Mouse (Mus musculus): ENCODE results near the gene Pla2g15. TPM values are rescaled to one million over a fixed set of nuclear protein-coding genes. Genes with fewer than 3 reads are reported as not detected.

The Pla2g15 gene
- polyA plus RNA-seq, 1 experiment from 2014 or later: 7.8 TPM

GRCm38 (mm10) chr8:106169934-106170480 lies 19.8 kb downstream of the Pla2g15 start:
- no peak for ATAC-seq (replicated peaks; ENCODE audit: extremely low read depth, insufficient read depth, low FRiP score)
- Histone ChIP-seq H3K4me3 (ENCODE audit: low read length) (peak overlapping the region; percentile 94), H3K4me2 (ENCODE audit: low read depth, low read length) (peak overlapping the region; percentile 85), H3K9me3 (replicated peaks; ENCODE audit: control insufficient read depth, low read length) (no peaks in the 10 kb centered on the region), H3K9ac (ENCODE audit: low read length) (peak overlapping the region; percentile 89), H3K27me3 (ENCODE audit: control insufficient read depth, insufficient read depth, low read length) (no peaks in the 10 kb centered on the region), H3K27ac (ENCODE audit: low read length) (peak overlapping the region; percentile 74; the same call in 1 of the 2 replicates), H3K4me1 (ENCODE audit: control insufficient read depth, insufficient read depth, low read length) (peaks cover 16% of the 10 kb centered on the region), H3K36me3 (ENCODE audit: control insufficient read depth, insufficient read depth) (no peaks in the 10 kb centered on the region)
- WGBS: 25% methylated on average over 6 of the region's 6 CpGs

- Histone ChIP-seq H3K4me1 (ENCODE audit: control insufficient read depth, insufficient read depth, low read length) (peaks cover 7% of the 10 kb centered on the region), H3K9me3 (replicated peaks; ENCODE audit: control insufficient read depth, low read length) (no peaks in the 10 kb centered on the region), H3K27me3 (ENCODE audit: control insufficient read depth, insufficient read depth, low read length) (no peaks in the 10 kb centered on the region), H3K27ac (ENCODE audit: low read length) (no peak overlapping the region), H3K36me3 (ENCODE audit: control insufficient read depth, insufficient read depth) (no peaks in the 10 kb centered on the region), H3K4me2 (ENCODE audit: low read depth, low read length) (no peak overlapping the region), H3K9ac (ENCODE audit: low read length) (no peak overlapping the region), H3K4me3 (ENCODE audit: low read length) (no peak overlapping the region)
- ATAC-seq (replicated peaks; ENCODE audit: extremely low read depth, insufficient read depth, low FRiP score): no peak
- 73% methylated on average over 3 of the region's 3 CpGs for WGBS
Measured at GRCm38 (mm10) chr8:106173566-106173965, 23.4 kb downstream of the Pla2g15 start.

- H3K27me3 ChIP-seq (ENCODE audit: control insufficient read depth, insufficient read depth, low read length): no peaks in the 10 kb centered on the region
- no peak overlapping the region for H3K27ac ChIP-seq (ENCODE audit: low read length)
- 22% methylated on average over 1 of the region's 1 CpGs for WGBS
- no peak overlapping the region for H3K4me2 ChIP-seq (ENCODE audit: low read depth, low read length)
- no peak overlapping the region for H3K9ac ChIP-seq (ENCODE audit: low read length)
- no peak for ATAC-seq (replicated peaks; ENCODE audit: extremely low read depth, insufficient read depth, low FRiP score)
- peaks cover 2% of the 10 kb centered on the region; the same call in 1 of the 2 replicates for H3K4me1 ChIP-seq (ENCODE audit: control insufficient read depth, insufficient read depth, low read length)
- H3K36me3 ChIP-seq (ENCODE audit: control insufficient read depth, insufficient read depth): no peaks in the 10 kb centered on the region
- H3K4me3 ChIP-seq (ENCODE audit: low read length): no peak overlapping the region
- no peaks in the 10 kb centered on the region for H3K9me3 ChIP-seq (replicated peaks; ENCODE audit: control insufficient read depth, low read length)
Measured at GRCm38 (mm10) chr8:106176891-106177290, 26.7 kb downstream of the Pla2g15 start.

GRCm38 (mm10) chr8:106177594-106177993 lies 27.4 kb downstream of the Pla2g15 start:
- H3K9me3 ChIP-seq (replicated peaks; ENCODE audit: control insufficient read depth, low read length): no peaks in the 10 kb centered on the region
- no peak overlapping the region for H3K4me3 ChIP-seq (ENCODE audit: low read length)
- no peaks in the 10 kb centered on the region for H3K36me3 ChIP-seq (ENCODE audit: control insufficient read depth, insufficient read depth)
- no peaks in the 10 kb centered on the region for H3K27me3 ChIP-seq (ENCODE audit: control insufficient read depth, insufficient read depth, low read length)
- no peak overlapping the region for H3K9ac ChIP-seq (ENCODE audit: low read length)
- peaks cover 2% of the 10 kb centered on the region; the same call in 1 of the 2 replicates for H3K4me1 ChIP-seq (ENCODE audit: control insufficient read depth, insufficient read depth, low read length)
- no peak for ATAC-seq (replicated peaks; ENCODE audit: extremely low read depth, insufficient read depth, low FRiP score)
- no peak overlapping the region for H3K27ac ChIP-seq (ENCODE audit: low read length)
- H3K4me2 ChIP-seq (ENCODE audit: low read depth, low read length): no peak overlapping the region
- 61% methylated on average over 1 of the region's 1 CpGs for WGBS

GRCm38 (mm10) chr8:106178428-106178827 lies 28.2 kb downstream of the Pla2g15 start:
- no peak overlapping the region for H3K4me2 ChIP-seq (ENCODE audit: low read depth, low read length)
- ATAC-seq (replicated peaks; ENCODE audit: extremely low read depth, insufficient read depth, low FRiP score): no peak
- no peak overlapping the region for H3K4me3 ChIP-seq (ENCODE audit: low read length)
- H3K9ac ChIP-seq (ENCODE audit: low read length): no peak overlapping the region
- H3K27me3 ChIP-seq (ENCODE audit: control insufficient read depth, insufficient read depth, low read length): no peaks in the 10 kb centered on the region
- H3K27ac ChIP-seq (ENCODE audit: low read length): no peak overlapping the region
- no peaks in the 10 kb centered on the region for H3K36me3 ChIP-seq (ENCODE audit: control insufficient read depth, insufficient read depth)
- H3K4me1 ChIP-seq (ENCODE audit: control insufficient read depth, insufficient read depth, low read length): peaks cover 2% of the 10 kb centered on the region; the same call in 1 of the 2 replicates
- no peaks in the 10 kb centered on the region for H3K9me3 ChIP-seq (replicated peaks; ENCODE audit: control insufficient read depth, low read length)
- 61% methylated on average over 2 of the region's 2 CpGs for WGBS

GRCm38 (mm10) chr8:106185628-106186270 lies 35.5 kb downstream of the Pla2g15 start:
- peaks cover 10% of the 10 kb centered on the region; the same call in 1 of the 2 replicates for H3K36me3 ChIP-seq (ENCODE audit: control insufficient read depth, insufficient read depth)
- no peaks in the 10 kb centered on the region for H3K27me3 ChIP-seq (ENCODE audit: control insufficient read depth, insufficient read depth, low read length)
- H3K27ac ChIP-seq (ENCODE audit: low read length): no peak overlapping the region
- 87% methylated on average over 8 of the region's 8 CpGs for WGBS
- no peaks in the 10 kb centered on the region for H3K4me1 ChIP-seq (ENCODE audit: control insufficient read depth, insufficient read depth, low read length)
- H3K9ac ChIP-seq (ENCODE audit: low read length): no peak overlapping the region
- no peak for ATAC-seq (replicated peaks; ENCODE audit: extremely low read depth, insufficient read depth, low FRiP score)
- no peak overlapping the region for H3K4me3 ChIP-seq (ENCODE audit: low read length)
- H3K9me3 ChIP-seq (replicated peaks; ENCODE audit: control insufficient read depth, low read length): no peaks in the 10 kb centered on the region
- no peak overlapping the region for H3K4me2 ChIP-seq (ENCODE audit: low read depth, low read length)

- Histone ChIP-seq H3K9ac (ENCODE audit: low read length) (no peak overlapping the region), H3K4me3 (ENCODE audit: low read length) (no peak overlapping the region), H3K9me3 (replicated peaks; ENCODE audit: control insufficient read depth, low read length) (no peaks in the 10 kb centered on the region), H3K27me3 (ENCODE audit: control insufficient read depth, insufficient read depth, low read length) (no peaks in the 10 kb centered on the region), H3K27ac (ENCODE audit: low read length) (no peak overlapping the region), H3K4me1 (ENCODE audit: control insufficient read depth, insufficient read depth, low read length) (no peaks in the 10 kb centered on the region), H3K4me2 (ENCODE audit: low read depth, low read length) (no peak overlapping the region), H3K36me3 (ENCODE audit: control insufficient read depth, insufficient read depth) (peaks cover 10% of the 10 kb centered on the region; the same call in 1 of the 2 replicates)
- WGBS: 90% methylated on average over 3 of the region's 3 CpGs
- no peak for ATAC-seq (replicated peaks; ENCODE audit: extremely low read depth, insufficient read depth, low FRiP score)
Measured at GRCm38 (mm10) chr8:106186394-106186793, 36.2 kb downstream of the Pla2g15 start.

- no peak for ATAC-seq (replicated peaks; ENCODE audit: extremely low read depth, insufficient read depth, low FRiP score)
- Histone ChIP-seq H3K4me3 (ENCODE audit: low read length) (no peak overlapping the region), H3K4me2 (ENCODE audit: low read depth, low read length) (no peak overlapping the region), H3K36me3 (ENCODE audit: control insufficient read depth, insufficient read depth) (peaks cover 18% of the 10 kb centered on the region), H3K9me3 (replicated peaks; ENCODE audit: control insufficient read depth, low read length) (no peaks in the 10 kb centered on the region), H3K9ac (ENCODE audit: low read length) (no peak overlapping the region), H3K27me3 (ENCODE audit: control insufficient read depth, insufficient read depth, low read length) (no peaks in the 10 kb centered on the region), H3K4me1 (ENCODE audit: control insufficient read depth, insufficient read depth, low read length) (no peaks in the 10 kb centered on the region), H3K27ac (ENCODE audit: low read length) (no peak overlapping the region)
- WGBS: 88% methylated on average over 4 of the region's 4 CpGs
Measured at GRCm38 (mm10) chr8:106189162-106189561, 39.0 kb downstream of the Pla2g15 start.

GRCm38 (mm10) chr8:106191639-106192038 lies 41.4 kb downstream of the Pla2g15 start:
- Histone ChIP-seq H3K4me2 (ENCODE audit: low read depth, low read length) (no peak overlapping the region), H3K4me1 (ENCODE audit: control insufficient read depth, insufficient read depth, low read length) (no peaks in the 10 kb centered on the region), H3K36me3 (ENCODE audit: control insufficient read depth, insufficient read depth) (peaks cover 33% of the 10 kb centered on the region), H3K27ac (ENCODE audit: low read length) (no peak overlapping the region), H3K27me3 (ENCODE audit: control insufficient read depth, insufficient read depth, low read length) (no peaks in the 10 kb centered on the region), H3K9ac (ENCODE audit: low read length) (no peak overlapping the region), H3K9me3 (replicated peaks; ENCODE audit: control insufficient read depth, low read length) (no peaks in the 10 kb centered on the region), H3K4me3 (ENCODE audit: low read length) (no peak overlapping the region)
- 51% methylated on average over 5 of the region's 5 CpGs for WGBS
- ATAC-seq (replicated peaks; ENCODE audit: extremely low read depth, insufficient read depth, low FRiP score): no peak
